Mouse (Mus musculus): ENCODE measurements around the gene Gm10577. TPM values are rescaled to one million over a fixed set of nuclear protein-coding genes. Genes with fewer than 3 reads are reported as not detected.

Gm10577 gene
- total and polyA plus RNA-seq, 3 experiments: not detected

DNA sequence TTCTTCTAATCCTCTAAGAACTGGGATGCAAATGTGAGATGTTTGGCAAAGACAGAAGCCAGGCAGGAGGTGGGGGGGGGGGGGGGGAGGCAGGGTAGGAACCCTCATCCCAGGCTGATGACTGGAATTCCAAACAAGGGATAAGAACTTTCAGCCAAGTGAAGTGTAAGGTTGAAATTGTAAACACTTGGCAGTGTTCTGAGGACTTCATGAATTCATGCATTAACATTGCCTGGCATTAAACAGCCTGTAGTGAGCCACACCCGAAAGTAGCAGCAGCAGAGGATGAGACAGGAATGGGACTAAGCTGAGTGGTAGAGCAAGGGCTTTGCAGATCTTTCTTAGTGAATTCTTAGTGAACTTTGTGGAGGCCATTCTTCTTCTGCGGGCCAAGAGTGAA is 6.5 kb upstream of the Gm10577 start:
- Histone ChIP-seq H3K36me3 (replicated peaks in 1 of 2; ENCODE audit: control insufficient read depth in 1 of 2, insufficient read depth in 1 of 2, low read length in 1 of 2) (no peaks in the 10 kb centered on the region), H3K79me2 (replicated peaks; ENCODE audit: control insufficient read depth, extremely low read depth, insufficient read depth, poor library complexity, severe bottlenecking) (no peaks in the 10 kb centered on the region), H3K4me1 (ENCODE audit: control insufficient read depth in 1 of 2, insufficient read depth in 2 of 2) (no peaks in the 10 kb centered on the region), H3K27me3 (replicated peaks) (no peaks in the 10 kb centered on the region), H3K4me2 (ENCODE audit: insufficient read depth, low read depth, poor library complexity, severe bottlenecking) (no peak overlapping the region), H3K27ac (ENCODE audit: insufficient read depth, low read depth) (no peak overlapping the region), H3K4me3 (replicated peaks in 1 of 3; ENCODE audit: low read depth in 2 of 3, low read length in 2 of 3, poor library complexity in 1 of 3) (no peak overlapping the region), H3K9ac (ENCODE audit: insufficient read depth, low read depth) (no peak overlapping the region), H3K9me3 (replicated peaks; ENCODE audit: low read length) (peaks cover 2% of the 10 kb centered on the region)
- dilution Hi-C loops (cut with MboI; ENCODE audit: extremely low pct_ligation_motif_present, extremely low pct_unique_long_range_greater_than_20kb, low sequenced_read_pairs): no loop called here
- DNase-seq (ENCODE audit: extremely low read depth): no peak
- no peak for TF ChIP-seq EP300 (IDR thresholded peaks at IDR 0.05; ENCODE audit: low read length)
- TF ChIP-seq IRF4 (IDR thresholded peaks at IDR 0.05; ENCODE audit: low read depth, low read length): no peak
- no peak for TF ChIP-seq MAZ (IDR thresholded peaks at IDR 0.05; ENCODE audit: low read depth, low read length)
- no peak for TF ChIP-seq UBTF (IDR thresholded peaks at IDR 0.05; ENCODE audit: low read depth, low read length)
- no peak for TF ChIP-seq CHD2 (IDR thresholded peaks at IDR 0.05; ENCODE audit: low read length)
- TF ChIP-seq CTCF (conservative IDR thresholded peaks at IDR 0.05 in 1 of 2, IDR thresholded peaks at IDR 0.05 in 1 of 2; ENCODE audit: low read depth in 2 of 2, low read length in 2 of 2): no peak
- TF ChIP-seq MAX (IDR thresholded peaks at IDR 0.05; ENCODE audit: low read length): no peak
- no peak for TF ChIP-seq ELF1 (IDR thresholded peaks at IDR 0.05; ENCODE audit: low read depth, low read length)
- TF ChIP-seq MYC (IDR thresholded peaks at IDR 0.05; ENCODE audit: low read depth, low read length): no peak
- TF ChIP-seq ZNF384 (IDR thresholded peaks at IDR 0.05; ENCODE audit: low read depth, low read length): no peak
- no peak for TF ChIP-seq MEF2A (IDR thresholded peaks at IDR 0.05; ENCODE audit: borderline replicate concordance, low read depth, low read length)
- TF ChIP-seq USF1 (IDR thresholded peaks at IDR 0.05; ENCODE audit: low read depth, low read length): no peak
- no peak for TF ChIP-seq ETS1 (conservative IDR thresholded peaks at IDR 0.05; ENCODE audit: low read depth, low read length)
- in situ Hi-C loops (cut with MboI; ENCODE audit: low pct_ligation_motif_present, low pct_unique_long_range_greater_than_20kb, low sequenced_read_pairs): no loop called here

DNA sequence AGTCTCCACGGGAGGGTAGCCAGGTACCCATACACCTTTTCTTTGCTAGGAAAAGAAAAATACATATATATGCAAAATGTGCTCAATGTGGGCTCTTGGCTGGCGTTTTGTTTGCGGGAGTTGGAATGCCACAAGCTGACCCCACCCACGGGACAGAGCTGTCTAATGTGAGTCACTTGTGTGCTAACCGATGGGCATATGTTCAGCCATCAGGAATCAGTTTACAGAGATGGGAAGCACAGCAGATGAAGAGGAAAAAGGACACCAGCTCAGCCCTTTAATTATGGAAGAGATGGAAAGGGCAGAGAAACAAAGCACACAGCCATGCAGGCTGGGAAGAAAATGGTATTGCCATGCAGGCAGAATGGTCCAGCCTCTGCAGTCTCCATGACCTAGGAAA is 6.1 kb upstream of the Gm10577 start:
- Histone ChIP-seq H3K27ac (ENCODE audit: insufficient read depth, low read depth) (no peak overlapping the region), H3K36me3 (replicated peaks in 1 of 2; ENCODE audit: control insufficient read depth in 1 of 2, insufficient read depth in 1 of 2, low read length in 1 of 2) (no peaks in the 10 kb centered on the region), H3K79me2 (replicated peaks; ENCODE audit: control insufficient read depth, extremely low read depth, insufficient read depth, poor library complexity, severe bottlenecking) (no peaks in the 10 kb centered on the region), H3K4me3 (replicated peaks in 1 of 3; ENCODE audit: low read depth in 2 of 3, low read length in 2 of 3, poor library complexity in 1 of 3) (no peak overlapping the region), H3K9me3 (replicated peaks; ENCODE audit: low read length) (peaks cover 2% of the 10 kb centered on the region), H3K4me2 (ENCODE audit: insufficient read depth, low read depth, poor library complexity, severe bottlenecking) (no peak overlapping the region), H3K9ac (ENCODE audit: insufficient read depth, low read depth) (no peak overlapping the region), H3K4me1 (ENCODE audit: control insufficient read depth in 1 of 2, insufficient read depth in 2 of 2) (no peaks in the 10 kb centered on the region), H3K27me3 (replicated peaks) (no peaks in the 10 kb centered on the region)
- no peak for DNase-seq (ENCODE audit: extremely low read depth)
- in situ Hi-C loops (cut with MboI; ENCODE audit: low pct_ligation_motif_present, low pct_unique_long_range_greater_than_20kb, low sequenced_read_pairs): no loop called here
- TF ChIP-seq RCOR1 (conservative IDR thresholded peaks at IDR 0.05; ENCODE audit: low read depth, low read length) (no peak), POLR2A (IDR thresholded peaks at IDR 0.05; ENCODE audit: low read depth, low read length) (no peak), MAX (IDR thresholded peaks at IDR 0.05; ENCODE audit: low read length) (no peak), MYC (IDR thresholded peaks at IDR 0.05; ENCODE audit: low read depth, low read length) (no peak), CTCF (conservative IDR thresholded peaks at IDR 0.05 in 1 of 2, IDR thresholded peaks at IDR 0.05 in 1 of 2; ENCODE audit: low read depth in 2 of 2, low read length in 2 of 2) (no peak), TCF12 (IDR thresholded peaks at IDR 0.05; ENCODE audit: low read depth, low read length) (no peak), NELFE (IDR thresholded peaks at IDR 0.05; ENCODE audit: low read depth, low read length) (no peak), KAT2A (IDR thresholded peaks at IDR 0.05; ENCODE audit: insufficient replicate concordance, low read length) (no peak), MAZ (IDR thresholded peaks at IDR 0.05; ENCODE audit: low read depth, low read length) (no peak), GABPA (IDR thresholded peaks at IDR 0.05; ENCODE audit: insufficient replicate concordance, low read depth, low read length) (no peak), MAFK (IDR thresholded peaks at IDR 0.05; ENCODE audit: insufficient replicate concordance, low read length) (no peak), IRF4 (IDR thresholded peaks at IDR 0.05; ENCODE audit: low read depth, low read length) (no peak), ZMIZ1 (IDR thresholded peaks at IDR 0.05; ENCODE audit: low read depth, low read length) (no peak), ETS1 (conservative IDR thresholded peaks at IDR 0.05; ENCODE audit: low read depth, low read length) (no peak), CHD1 (IDR thresholded peaks at IDR 0.05; ENCODE audit: low read depth, low read length) (no peak), ELF1 (IDR thresholded peaks at IDR 0.05; ENCODE audit: low read depth, low read length) (no peak), UBTF (IDR thresholded peaks at IDR 0.05; ENCODE audit: low read depth, low read length) (no peak), CHD2 (IDR thresholded peaks at IDR 0.05; ENCODE audit: low read length) (no peak), HCFC1 (IDR thresholded peaks at IDR 0.05; ENCODE audit: low read depth, low read length) (no peak)
- dilution Hi-C loops (cut with MboI; ENCODE audit: extremely low pct_ligation_motif_present, extremely low pct_unique_long_range_greater_than_20kb, low sequenced_read_pairs): no loop called here

All from CH12.LX (cell line).